Mouse (Mus musculus) ES-Bruce4 (cell line): ENCODE measurements around the gene Adamts12.

Source experiments
- CTCF ChIP-seq: IDR thresholded peaks from one replicate; pipeline ENCODE4 v1.8.1; 2011; ENCODE audit warnings: low read depth, low read length
- EP300 ChIP-seq: IDR thresholded peaks from 2 replicates; pipeline ENCODE4 v1.6.1; 2011; ENCODE audit warnings: low read depth, low read length; ENCODE audit not compliant: insufficient read depth
- POLR2A ChIP-seq: IDR thresholded peaks from one replicate; pipeline ENCODE4 v1.8.1; 2011; ENCODE audit warnings: low read length; ENCODE audit not compliant: insufficient read depth

DNA sequence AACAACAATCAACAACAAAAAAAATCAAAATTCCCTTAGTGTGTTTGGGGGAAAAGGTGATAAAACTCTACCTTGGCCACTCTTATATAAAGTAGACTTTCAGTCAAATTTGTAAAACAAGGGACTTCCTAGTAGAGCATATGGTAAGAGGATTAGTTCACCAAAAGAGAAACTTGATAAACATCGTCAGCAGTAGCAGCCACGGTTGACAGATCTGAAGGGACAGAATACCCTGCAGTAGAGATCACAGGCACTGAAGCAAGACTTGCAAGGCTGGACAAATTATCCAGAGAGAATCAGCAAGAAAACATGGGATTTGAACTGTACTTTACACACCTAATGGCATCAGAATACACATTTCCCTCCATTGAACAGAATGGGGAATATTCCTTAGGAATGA is 49.7 kb upstream of the Adamts12 start:
- no peak for TF ChIP-seq CTCF
- TF ChIP-seq EP300: no peak
- TF ChIP-seq POLR2A: no peak
